Mouse (Mus musculus): ENCODE measurements around the gene Ctcf.

DNA sequence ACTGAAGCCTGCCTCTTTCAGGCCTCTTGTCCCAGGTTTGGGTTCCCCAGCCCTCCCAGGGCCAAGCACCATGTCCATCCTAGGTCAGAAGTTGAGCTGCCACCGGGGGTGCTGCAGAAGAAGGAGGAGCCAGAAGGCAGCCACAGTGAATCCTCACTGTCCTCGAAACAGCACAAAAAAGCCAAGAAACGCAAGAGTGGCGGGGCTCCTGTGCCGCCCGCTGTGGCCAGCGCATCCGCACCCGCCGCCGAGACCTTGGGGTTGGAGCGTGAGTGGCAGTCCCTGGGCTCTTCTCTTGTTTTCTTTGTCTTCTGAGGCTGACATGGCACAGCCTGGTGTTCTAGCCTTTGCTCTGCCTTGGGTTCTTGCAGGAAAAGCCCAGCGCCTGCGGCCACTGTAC lies 72.9 kb downstream of the Ctcf start:
- TF ChIP-seq CTCF (IDR thresholded peaks at IDR 0.05; ENCODE audit: insufficient read depth, low read length) (no peak), POLR2A (IDR thresholded peaks at IDR 0.05; ENCODE audit: borderline replicate concordance, extremely low read depth, low read depth, low read length) (no peak)
